Mouse (Mus musculus): Measurements from ENCODE around the gene Rbms1. TPM values are rescaled to one million over a fixed set of nuclear protein-coding genes. Genes with fewer than 3 reads are reported as not detected.

Gene Rbms1
- polyA plus RNA-seq, 1 experiment: 94.8 TPM

DNA sequence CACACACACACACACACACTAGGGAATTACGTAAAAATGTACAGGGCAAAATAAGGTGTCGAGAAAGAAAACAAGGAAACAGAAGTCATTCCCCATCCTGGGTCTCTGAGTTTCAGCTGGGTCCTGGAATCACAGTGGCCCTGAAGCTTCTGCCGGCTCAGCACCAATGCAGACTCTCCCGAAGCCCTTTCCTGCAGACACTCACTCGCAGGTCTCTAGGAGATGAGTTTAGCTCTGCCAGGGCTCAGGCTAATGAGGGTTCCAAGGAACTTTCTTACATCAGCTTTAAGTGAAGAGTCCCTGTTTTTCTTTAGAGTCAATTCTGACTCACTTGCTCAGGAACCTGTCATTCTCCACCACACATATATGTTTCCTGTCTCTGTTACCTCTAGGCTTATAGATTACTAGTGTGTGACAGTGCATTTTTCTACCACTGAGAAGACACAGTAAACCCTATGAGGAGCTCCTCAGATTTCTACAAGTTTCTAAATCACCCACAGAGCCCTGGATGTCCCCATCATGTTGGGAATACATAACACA is 98.7 kb downstream of the Rbms1 start:
- DNase-seq (ENCODE audit: low read depth in 1 of 2, low spot score in 2 of 2): no peak
- H3K36me3 ChIP-seq (ENCODE audit: control insufficient read depth, insufficient read depth, low read length): peaks cover 1% of the 10 kb centered on the region; the same call in 1 of the 2 replicates
- TF ChIP-seq CTCF (IDR thresholded peaks at IDR 0.05; ENCODE audit: extremely low read depth, insufficient read depth, insufficient read length, insufficient replicate concordance) (no peak), POLR2A (IDR thresholded peaks at IDR 0.05; ENCODE audit: low read depth, low read length) (no peak)
- peaks cover 25% of the 10 kb centered on the region for H3K4me1 ChIP-seq (ENCODE audit: control insufficient read depth, insufficient read depth, insufficient read length)
- WGBS: 78% methylated on average over 5 of the region's 5 CpGs
- no peak overlapping the region for H3K27ac ChIP-seq (ENCODE audit: insufficient read depth, low read length)
- H3K4me3 ChIP-seq (ENCODE audit: extremely low read depth, insufficient read depth, insufficient read length): no peak overlapping the region
- H3K27me3 ChIP-seq (ENCODE audit: control insufficient read depth, insufficient read depth, low read length): no peaks in the 10 kb centered on the region

DNA sequence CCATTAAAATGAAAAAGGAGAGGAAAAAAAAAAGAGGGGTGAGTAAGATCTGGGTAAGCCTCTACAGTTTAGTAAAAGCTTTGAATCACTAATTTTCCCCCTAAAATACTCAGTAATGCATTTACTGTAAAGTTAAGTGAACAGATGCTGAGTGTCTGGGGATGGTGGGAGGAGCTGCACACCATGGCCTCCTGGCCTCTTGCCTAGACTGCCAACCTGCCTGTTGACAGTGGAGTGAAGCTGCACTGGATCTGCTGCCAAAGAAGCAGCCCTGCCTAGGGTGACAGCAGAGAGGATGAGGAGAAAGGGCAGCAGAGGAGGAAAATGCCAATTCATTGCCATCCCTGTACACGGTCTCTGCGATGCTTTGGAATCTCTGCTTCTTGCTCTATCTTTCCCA is 99.2 kb downstream of the Rbms1 start:
- WGBS: 91% methylated on average over 2 of the region's 2 CpGs
- Histone ChIP-seq H3K36me3 (ENCODE audit: control insufficient read depth, insufficient read depth, low read length) (peaks cover 1% of the 10 kb centered on the region; the same call in 1 of the 2 replicates), H3K4me1 (ENCODE audit: control insufficient read depth, insufficient read depth, insufficient read length) (peaks cover 25% of the 10 kb centered on the region), H3K27me3 (ENCODE audit: control insufficient read depth, insufficient read depth, low read length) (no peaks in the 10 kb centered on the region), H3K4me3 (ENCODE audit: extremely low read depth, insufficient read depth, insufficient read length) (no peak overlapping the region), H3K27ac (ENCODE audit: insufficient read depth, low read length) (no peak overlapping the region)
- TF ChIP-seq POLR2A (IDR thresholded peaks at IDR 0.05; ENCODE audit: low read depth, low read length) (no peak), CTCF (IDR thresholded peaks at IDR 0.05; ENCODE audit: extremely low read depth, insufficient read depth, insufficient read length, insufficient replicate concordance) (no peak)
- no peak for DNase-seq (ENCODE audit: low read depth in 1 of 2, low spot score in 2 of 2)

DNA sequence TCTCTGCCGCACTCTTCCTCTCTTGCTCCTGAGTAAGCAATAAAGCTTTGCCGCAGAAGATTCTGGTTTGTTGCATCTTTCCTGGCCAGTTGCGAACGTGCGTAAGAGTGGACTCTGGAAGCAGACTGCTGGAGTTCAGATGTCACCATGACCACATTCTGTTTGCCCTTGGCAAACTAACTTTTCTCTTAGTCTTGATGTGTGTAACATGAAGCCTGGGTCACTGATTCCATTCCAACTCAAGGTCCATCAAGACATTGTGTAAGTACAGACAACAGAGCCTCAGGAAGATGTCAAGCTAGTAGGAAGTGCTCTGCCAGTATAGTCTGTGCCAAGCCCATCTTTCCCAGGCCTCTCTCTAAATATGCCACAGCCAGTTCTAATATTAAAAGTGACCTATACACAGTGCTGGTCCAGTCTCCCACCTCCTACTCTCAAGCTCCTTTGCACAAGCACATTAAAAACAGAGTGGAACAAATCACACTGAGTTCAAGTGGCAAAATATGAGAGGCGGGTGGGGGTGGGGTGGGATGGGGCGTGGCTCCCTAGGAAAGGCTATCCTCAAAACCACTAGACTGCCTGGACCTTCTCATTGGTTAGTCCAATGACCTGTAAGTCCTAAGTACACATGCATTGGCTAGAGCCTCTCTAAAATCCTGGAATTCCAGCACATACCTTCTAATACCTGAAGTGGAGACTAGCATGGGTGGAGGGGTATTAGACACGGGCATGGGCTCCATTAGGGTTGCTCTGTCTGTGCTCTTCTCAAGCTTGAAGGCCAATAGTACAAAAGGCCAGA is 99.9 kb downstream of the Rbms1 start:
- 96% methylated on average over 8 of the region's 8 CpGs for WGBS
- Histone ChIP-seq H3K27ac (ENCODE audit: insufficient read depth, low read length) (no peak overlapping the region), H3K4me1 (ENCODE audit: control insufficient read depth, insufficient read depth, insufficient read length) (peaks cover 23% of the 10 kb centered on the region)

DNA sequence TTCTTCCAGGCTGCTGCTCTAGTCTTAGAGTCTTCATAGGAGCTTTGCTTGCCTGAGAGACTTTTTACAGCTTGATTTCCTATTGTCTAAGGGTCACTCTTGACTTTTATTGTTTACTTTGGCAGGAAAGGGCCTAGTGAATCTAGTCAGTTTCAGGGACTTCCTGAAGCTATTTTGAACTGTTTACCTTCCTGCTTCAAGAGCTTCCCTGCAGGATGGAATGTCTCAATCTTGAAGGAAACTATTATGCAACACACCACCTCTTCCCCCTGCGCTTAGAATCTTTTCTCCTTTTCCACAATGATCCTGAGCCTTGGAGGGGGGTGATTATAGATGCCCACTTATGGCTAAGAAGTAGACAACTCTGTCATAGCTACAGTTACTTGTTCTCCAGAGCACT is 104.9 kb downstream of the Rbms1 start:
- H3K36me3 ChIP-seq (ENCODE audit: control insufficient read depth, insufficient read depth, low read length): peaks cover 1% of the 10 kb centered on the region; the same call in 1 of the 2 replicates
- TF ChIP-seq POLR2A (IDR thresholded peaks at IDR 0.05; ENCODE audit: low read depth, low read length) (no peak), CTCF (IDR thresholded peaks at IDR 0.05; ENCODE audit: extremely low read depth, insufficient read depth, insufficient read length, insufficient replicate concordance) (no peak)
- DNase-seq (ENCODE audit: low read depth in 1 of 2, low spot score in 2 of 2): no peak
- no peaks in the 10 kb centered on the region for H3K27me3 ChIP-seq (ENCODE audit: control insufficient read depth, insufficient read depth, low read length)
- WGBS: 86% methylated on average over 1 of the region's 1 CpGs
- no peaks in the 10 kb centered on the region; the same call in 1 of the 2 replicates for H3K4me1 ChIP-seq (ENCODE audit: control insufficient read depth, insufficient read depth, insufficient read length)
- H3K27ac ChIP-seq (ENCODE audit: insufficient read depth, low read length): no peak overlapping the region
- H3K4me3 ChIP-seq (ENCODE audit: extremely low read depth, insufficient read depth, insufficient read length): no peak overlapping the region

More for the DNA sequence above, 99.9 kb downstream of the Rbms1 start:
- Histone ChIP-seq H3K27me3 (ENCODE audit: control insufficient read depth, insufficient read depth, low read length) (no peaks in the 10 kb centered on the region), H3K4me3 (ENCODE audit: extremely low read depth, insufficient read depth, insufficient read length) (no peak overlapping the region), H3K36me3 (ENCODE audit: control insufficient read depth, insufficient read depth, low read length) (peaks cover 1% of the 10 kb centered on the region; the same call in 1 of the 2 replicates)
- no peak for DNase-seq (ENCODE audit: low read depth in 1 of 2, low spot score in 2 of 2)
- TF ChIP-seq CTCF (IDR thresholded peaks at IDR 0.05; ENCODE audit: extremely low read depth, insufficient read depth, insufficient read length, insufficient replicate concordance) (no peak), POLR2A (IDR thresholded peaks at IDR 0.05; ENCODE audit: low read depth, low read length) (no peak)

DNA sequence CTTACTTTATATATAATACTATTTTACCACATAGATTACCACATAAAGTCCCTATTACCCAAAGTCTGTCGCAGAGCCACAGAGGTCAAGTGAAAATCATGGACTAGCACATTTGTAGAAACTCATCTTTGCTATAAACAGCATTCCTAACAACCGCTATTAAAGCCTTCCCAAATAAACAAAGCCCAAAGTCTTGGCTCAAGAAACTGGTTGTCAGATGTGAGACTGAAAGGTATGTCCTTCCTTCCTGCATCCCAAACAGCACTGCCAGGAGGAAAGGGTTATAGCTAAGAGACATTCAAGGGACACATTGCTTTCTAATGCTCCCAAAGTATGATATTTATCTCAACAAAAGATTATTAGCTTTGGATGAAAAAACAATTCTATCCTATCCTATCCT is 106.9 kb downstream of the Rbms1 start:
- DNase-seq (ENCODE audit: low read depth in 1 of 2, low spot score in 2 of 2): no peak
- H3K27ac ChIP-seq (ENCODE audit: insufficient read depth, low read length): no peak overlapping the region
- H3K4me1 ChIP-seq (ENCODE audit: control insufficient read depth, insufficient read depth, insufficient read length): no peaks in the 10 kb centered on the region; the same call in 1 of the 2 replicates
- H3K36me3 ChIP-seq (ENCODE audit: control insufficient read depth, insufficient read depth, low read length): peaks cover 1% of the 10 kb centered on the region; the same call in 1 of the 2 replicates
- 84% methylated on average over 2 of the region's 2 CpGs for WGBS
- H3K4me3 ChIP-seq (ENCODE audit: extremely low read depth, insufficient read depth, insufficient read length): no peak overlapping the region
- TF ChIP-seq CTCF (IDR thresholded peaks at IDR 0.05; ENCODE audit: extremely low read depth, insufficient read depth, insufficient read length, insufficient replicate concordance): no peak
- no peak for TF ChIP-seq POLR2A (IDR thresholded peaks at IDR 0.05; ENCODE audit: low read depth, low read length)
- H3K27me3 ChIP-seq (ENCODE audit: control insufficient read depth, insufficient read depth, low read length): no peaks in the 10 kb centered on the region

DNA sequence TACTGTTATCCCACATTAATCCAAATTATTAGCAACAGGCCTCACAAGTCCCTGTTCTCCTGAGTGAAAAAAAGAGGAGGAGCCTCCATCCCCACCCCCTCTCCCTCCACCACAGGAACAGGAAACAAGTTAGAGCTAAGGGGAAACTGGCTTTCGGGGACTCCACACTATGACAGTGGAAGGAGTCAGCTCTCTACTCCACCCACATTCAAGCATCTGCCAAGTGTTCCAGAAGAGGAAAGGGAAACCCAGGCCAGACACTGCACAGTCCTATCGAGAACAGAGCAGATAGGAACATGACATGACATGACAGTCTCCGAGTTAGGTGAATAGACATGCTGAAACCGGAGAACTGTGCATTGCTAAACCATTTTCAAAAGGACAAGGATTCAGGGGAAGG is 108.0 kb downstream of the Rbms1 start:
- WGBS: 18% methylated on average over 4 of the region's 4 CpGs

More for the DNA sequence above, 108.0 kb downstream of the Rbms1 start:
- no peak for TF ChIP-seq POLR2A (IDR thresholded peaks at IDR 0.05; ENCODE audit: low read depth, low read length)
- TF ChIP-seq CTCF (IDR thresholded peaks at IDR 0.05; ENCODE audit: extremely low read depth, insufficient read depth, insufficient read length, insufficient replicate concordance): no peak
- H3K27ac ChIP-seq (ENCODE audit: insufficient read depth, low read length): no peak overlapping the region
- no peaks in the 10 kb centered on the region; the same call in 1 of the 2 replicates for H3K4me1 ChIP-seq (ENCODE audit: control insufficient read depth, insufficient read depth, insufficient read length)
- H3K36me3 ChIP-seq (ENCODE audit: control insufficient read depth, insufficient read depth, low read length): no peaks in the 10 kb centered on the region
- DNase-seq (ENCODE audit: low read depth in 1 of 2, low spot score in 2 of 2): no peak
- H3K27me3 ChIP-seq (ENCODE audit: control insufficient read depth, insufficient read depth, low read length): no peaks in the 10 kb centered on the region
- H3K4me3 ChIP-seq (ENCODE audit: extremely low read depth, insufficient read depth, insufficient read length): no peak overlapping the region
